Mouse (Mus musculus) testis, postnatal 14 days (tissue): ENCODE data around the gene March10.

Experiments
- DNase-seq: peaks from one replicate; pipeline ENCODE4 v3.0.0; 2021; ENCODE audit warnings: low spot score

March10 gene

GRCm38 (mm10) chr11:105465488-105465887, 9.0 kb upstream of the March10 start:
- DNase-seq = no peak

GRCm38 (mm10) chr11:105464430-105464967, 8.0 kb upstream of the March10 start:
- DNase-seq = no peak

- no peak for DNase-seq
Observed at GRCm38 (mm10) chr11:105459900-105460299, 3.4 kb upstream of the March10 start.

- DNase-seq = no peak
Observed at GRCm38 (mm10) chr11:105457041-105457440, 506 bp upstream of the March10 start.

- DNase-seq = no peak
Observed at GRCm38 (mm10) chr11:105455118-105455517, 1.4 kb downstream of the March10 start.

- no peak for DNase-seq
Observed at GRCm38 (mm10) chr11:105453084-105453483, 3.5 kb downstream of the March10 start.

GRCm38 (mm10) chr11:105452504-105452903, 4.0 kb downstream of the March10 start:
- no peak for DNase-seq

- no peak for DNase-seq
Observed at GRCm38 (mm10) chr11:105451553-105452135, 4.9 kb downstream of the March10 start.

- DNase-seq = no peak
Observed at GRCm38 (mm10) chr11:105449581-105450315, 6.8 kb downstream of the March10 start.

GRCm38 (mm10) chr11:105447661-105448060, 8.9 kb downstream of the March10 start:
- no peak for DNase-seq

GRCm38 (mm10) chr11:105446221-105446620, 10.3 kb downstream of the March10 start:
- no peak for DNase-seq

- no peak for DNase-seq
Observed at GRCm38 (mm10) chr11:105445741-105446140, 10.8 kb downstream of the March10 start.

GRCm38 (mm10) chr11:105444929-105445328, 11.6 kb downstream of the March10 start:
- DNase-seq = no peak

GRCm38 (mm10) chr11:105443505-105443904, 13.0 kb downstream of the March10 start:
- DNase-seq = no peak

- peak; percentile 77 for DNase-seq
Observed at GRCm38 (mm10) chr11:105439796-105440195, 16.7 kb downstream of the March10 start.

GRCm38 (mm10) chr11:105438907-105439306, 17.6 kb downstream of the March10 start:
- no peak for DNase-seq

- no peak for DNase-seq
Observed at GRCm38 (mm10) chr11:105426441-105426840, 30.1 kb downstream of the March10 start.

GRCm38 (mm10) chr11:105424643-105425042, 31.9 kb downstream of the March10 start:
- DNase-seq = no peak

- DNase-seq = no peak
Observed at GRCm38 (mm10) chr11:105420671-105421450, 35.7 kb downstream of the March10 start.

- no peak for DNase-seq
Observed at GRCm38 (mm10) chr11:105419946-105420345, 36.6 kb downstream of the March10 start.

- no peak for DNase-seq
Observed at GRCm38 (mm10) chr11:105414009-105414408, 42.5 kb downstream of the March10 start.

GRCm38 (mm10) chr11:105409408-105409807, 47.1 kb downstream of the March10 start:
- no peak for DNase-seq
